Mouse (Mus musculus) small intestine, adult 2 months (tissue): ENCODE data around the gene Eya4.

Experiments
- CTCF ChIP-seq: fragments of 200-500 bp; IDR thresholded peaks from 2 replicates; pipeline ENCODE4 v1.5.1; 2012; ENCODE audit warnings: low read depth, mild to moderate bottlenecking, control low read depth, inconsistent platforms, low read length, moderate library complexity, mixed read lengths; ENCODE audit not compliant: insufficient replicate concordance, insufficient read length; ENCODE audit errors: extremely low read depth
- POLR2A ChIP-seq: fragments of 200-500 bp; IDR thresholded peaks from 2 replicates; pipeline ENCODE4 v1.6.1; 2012; ENCODE audit warnings: low read depth, mild to moderate bottlenecking, control low read depth, inconsistent platforms, low read length, moderate library complexity

DNA sequence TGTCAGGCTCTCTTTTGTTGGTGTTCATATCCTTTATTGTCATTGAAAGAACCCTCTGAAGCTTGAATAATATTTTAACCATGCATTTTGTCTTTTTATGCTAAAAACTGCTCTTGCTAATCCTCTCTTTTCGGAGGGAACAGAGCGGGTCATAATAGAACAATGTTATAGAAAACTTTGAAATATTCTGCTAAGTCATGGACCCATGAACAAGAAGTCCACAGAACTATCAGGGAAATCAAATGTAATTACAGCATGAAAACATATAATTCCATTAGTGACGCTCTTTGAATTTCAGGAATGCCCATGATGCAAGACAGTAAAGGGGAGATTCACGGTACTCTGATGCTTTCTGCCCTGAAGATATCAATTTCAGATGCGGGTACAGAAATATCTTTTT is 224.1 kb downstream of the Eya4 start:
- TF ChIP-seq CTCF: no peak
- TF ChIP-seq POLR2A: no peak
